Mouse (Mus musculus) bone marrow, adult 2 months (tissue): Measurements from ENCODE around the gene Gabpb1.

Experiments
- CTCF ChIP-seq: fragments of 200-500 bp; IDR thresholded peaks from 2 replicates; pipeline ENCODE4 v1.5.1; 2011; ENCODE audit warnings: low read length, control low read depth; ENCODE audit not compliant: control insufficient read depth, insufficient read depth
- POLR2A ChIP-seq: fragments of 200-500 bp; IDR thresholded peaks from 2 replicates; pipeline ENCODE4 v1.6.1; 2011; ENCODE audit warnings: low read depth, mild to moderate bottlenecking, control low read depth, low read length, borderline replicate concordance; ENCODE audit not compliant: control insufficient read depth

DNA sequence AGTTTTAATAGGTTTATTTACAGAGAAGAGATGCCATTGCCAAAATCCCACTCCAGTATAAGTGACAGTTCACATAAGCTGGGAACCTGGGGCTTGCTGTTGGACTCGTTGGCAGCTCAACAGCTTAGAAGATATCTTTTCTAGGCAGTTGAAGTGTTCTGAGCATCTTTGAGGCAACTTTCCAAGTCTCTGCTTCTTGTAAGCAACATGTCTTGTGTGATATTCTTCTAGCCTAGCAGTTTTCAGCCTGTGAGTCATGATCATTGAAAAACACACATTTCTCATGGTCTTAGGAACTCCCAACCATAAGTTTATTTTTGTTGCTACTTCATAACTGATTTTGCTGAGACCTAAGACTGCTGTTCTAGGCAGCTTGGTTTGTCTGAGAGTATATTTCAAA lies 6.8 kb upstream of the Gabpb1 start:
- TF ChIP-seq CTCF (no peak), POLR2A (no peak)
